Mouse (Mus musculus): ENCODE measurements around the gene Scp2.

The Scp2 gene

GRCm38 (mm10) chr4:108059601-108060379, 85.0 kb downstream of the Scp2 start:
- DNase-seq, result no peak

GRCm38 (mm10) chr4:108058166-108058565, 86.6 kb downstream of the Scp2 start:
- no peak for DNase-seq

GRCm38 (mm10) chr4:108057247-108057646, 87.6 kb downstream of the Scp2 start:
- no peak for DNase-seq

- no peak for DNase-seq
These were observed 88.9 kb downstream of the Scp2 start for GRCm38 (mm10) chr4:108055873-108056272.

GRCm38 (mm10) chr4:108052673-108053072, 92.1 kb downstream of the Scp2 start:
- no peak for DNase-seq

- peak; percentile 80 for DNase-seq
These were observed 93.0 kb downstream of the Scp2 start for GRCm38 (mm10) chr4:108051687-108052274.

- DNase-seq, result no peak
These were observed 98.7 kb downstream of the Scp2 start for GRCm38 (mm10) chr4:108046136-108046535.

GRCm38 (mm10) chr4:108045136-108046107, 99.4 kb downstream of the Scp2 start:
- DNase-seq, result no peak

GRCm38 (mm10) chr4:108037027-108037426, 107.8 kb downstream of the Scp2 start:
- DNase-seq, result no peak

GRCm38 (mm10) chr4:108033041-108033764, 111.6 kb downstream of the Scp2 start:
- DNase-seq, result no peak

GRCm38 (mm10) chr4:108032352-108032849, 112.4 kb downstream of the Scp2 start:
- no peak for DNase-seq

- no peak for DNase-seq
These were observed 113.1 kb downstream of the Scp2 start for GRCm38 (mm10) chr4:108031502-108032351.

- no peak for DNase-seq
These were observed 113.8 kb downstream of the Scp2 start for GRCm38 (mm10) chr4:108030888-108031501.

- no peak for DNase-seq
These were observed 118.6 kb downstream of the Scp2 start for GRCm38 (mm10) chr4:108026193-108026592.

GRCm38 (mm10) chr4:108025269-108025668, 119.5 kb downstream of the Scp2 start:
- no peak for DNase-seq

- DNase-seq, result no peak
These were observed 120.2 kb downstream of the Scp2 start for GRCm38 (mm10) chr4:108024641-108025040.

GRCm38 (mm10) chr4:108023186-108023585, 121.6 kb downstream of the Scp2 start:
- no peak for DNase-seq

GRCm38 (mm10) chr4:108020178-108020577, 124.6 kb downstream of the Scp2 start:
- no peak for DNase-seq

- no peak for DNase-seq
These were observed 125.6 kb downstream of the Scp2 start for GRCm38 (mm10) chr4:108018961-108019921.
